Mouse (Mus musculus): ENCODE measurements around the gene Nr0b1.

Gene Nr0b1

DNA sequence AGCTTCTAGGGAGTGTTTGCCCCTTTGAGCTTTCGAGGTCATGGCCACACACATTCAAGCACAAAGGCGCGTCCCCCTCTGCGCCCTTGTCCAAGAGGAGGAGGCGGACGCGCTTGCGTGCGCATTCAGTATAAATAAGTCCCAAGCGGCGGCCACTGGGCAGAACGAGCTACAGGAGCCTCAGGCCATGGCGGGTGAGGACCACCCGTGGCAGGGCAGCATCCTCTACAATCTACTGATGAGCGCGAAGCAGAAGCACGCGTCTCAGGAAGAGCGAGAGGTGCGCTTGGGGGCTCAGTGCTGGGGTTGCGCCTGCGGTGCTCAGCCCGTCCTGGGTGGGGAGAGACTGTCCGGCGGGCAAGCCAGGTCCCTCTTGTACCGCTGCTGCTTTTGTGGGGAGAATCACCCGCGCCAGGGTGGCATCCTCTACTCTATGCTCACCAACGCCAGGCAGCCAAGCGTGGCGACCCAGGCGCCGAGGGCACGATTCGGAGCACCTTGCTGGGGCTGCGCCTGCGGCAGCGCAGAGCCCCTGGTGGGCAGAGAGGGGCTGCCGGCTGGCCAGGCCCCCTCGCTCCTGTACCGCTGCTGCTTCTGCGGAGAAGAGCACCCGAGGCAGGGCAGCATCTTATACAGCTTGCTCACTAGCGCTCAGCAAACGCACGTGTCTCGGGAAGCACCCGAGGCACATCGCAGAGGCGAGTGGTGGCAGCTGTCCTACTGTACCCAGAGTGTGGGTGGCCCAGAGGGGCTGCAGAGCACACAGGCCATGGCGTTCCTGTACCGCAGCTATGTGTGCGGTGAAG is at the start of gene Nr0b1:
Nr0b1 (plus strand) TSS at position 151 of the 806 bp plus-strand sequence.
- DNase-seq (ENCODE audit: low read depth): no peak

DNA sequence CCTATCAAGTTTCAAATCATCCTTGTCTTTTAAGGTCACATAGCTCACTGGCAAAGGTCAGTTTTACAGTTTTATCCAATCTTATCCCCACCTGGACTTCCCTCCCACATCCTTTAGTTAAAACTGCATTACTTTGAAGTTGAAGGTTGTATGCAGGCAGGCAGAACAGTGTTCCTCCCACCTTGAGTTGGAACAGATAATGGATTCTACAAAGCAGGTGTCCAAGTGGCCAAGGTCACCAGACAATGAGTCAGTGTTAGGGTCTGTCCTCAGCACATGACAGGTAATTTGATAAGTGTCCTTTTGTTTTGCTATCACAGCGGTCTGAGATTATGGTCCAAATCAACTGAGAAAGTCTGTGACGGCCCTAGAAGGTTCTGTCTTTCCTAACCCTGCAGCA is 4.3 kb upstream of the Nr0b1 start:
- DNase-seq (ENCODE audit: low read depth): no peak

DNA sequence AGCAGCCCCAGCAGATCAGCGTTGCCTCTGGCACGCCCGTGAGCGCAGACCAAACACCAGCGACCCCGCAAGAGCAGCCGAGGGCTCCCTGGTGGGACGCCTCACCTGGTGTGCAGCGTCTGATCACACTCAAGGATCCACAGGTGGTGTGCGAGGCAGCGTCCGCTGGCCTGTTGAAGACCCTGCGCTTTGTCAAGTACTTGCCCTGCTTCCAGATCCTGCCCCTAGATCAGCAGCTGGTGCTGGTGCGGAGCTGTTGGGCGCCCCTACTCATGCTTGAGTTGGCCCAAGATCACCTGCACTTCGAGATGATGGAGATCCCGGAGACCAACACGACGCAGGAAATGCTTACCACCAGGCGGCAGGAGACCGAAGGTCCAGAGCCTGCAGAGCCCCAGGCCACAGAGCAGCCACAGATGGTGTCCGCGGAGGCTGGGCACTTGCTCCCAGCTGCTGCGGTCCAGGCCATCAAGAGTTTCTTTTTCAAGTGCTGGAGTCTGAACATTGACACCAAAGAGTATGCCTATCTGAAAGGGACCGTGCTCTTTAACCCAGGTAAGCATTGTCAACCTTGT is 943 bp downstream of the Nr0b1 start:
- no peak for DNase-seq (ENCODE audit: low read depth)

DNA sequence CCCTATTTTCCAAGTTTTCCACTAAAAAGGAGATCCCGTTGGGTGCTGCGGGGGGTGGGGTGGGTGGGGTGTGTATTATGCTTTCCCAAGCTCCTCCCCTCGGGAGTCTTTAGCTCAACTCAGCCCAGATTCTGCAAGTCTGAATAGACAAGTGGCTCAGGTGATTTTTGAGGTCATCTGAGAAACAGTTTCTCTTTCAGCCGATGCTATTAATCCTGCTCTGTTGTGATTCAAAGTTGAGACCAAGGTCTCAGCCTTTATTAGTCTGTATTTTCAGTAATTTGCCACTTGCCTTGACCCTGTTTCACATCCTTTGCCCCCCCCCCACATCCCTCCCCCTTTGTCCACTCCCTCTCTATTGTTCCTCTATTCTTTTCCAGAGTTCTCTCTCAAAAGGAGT is 1.8 kb downstream of the Nr0b1 start:
- no peak for DNase-seq (ENCODE audit: low read depth)

DNA sequence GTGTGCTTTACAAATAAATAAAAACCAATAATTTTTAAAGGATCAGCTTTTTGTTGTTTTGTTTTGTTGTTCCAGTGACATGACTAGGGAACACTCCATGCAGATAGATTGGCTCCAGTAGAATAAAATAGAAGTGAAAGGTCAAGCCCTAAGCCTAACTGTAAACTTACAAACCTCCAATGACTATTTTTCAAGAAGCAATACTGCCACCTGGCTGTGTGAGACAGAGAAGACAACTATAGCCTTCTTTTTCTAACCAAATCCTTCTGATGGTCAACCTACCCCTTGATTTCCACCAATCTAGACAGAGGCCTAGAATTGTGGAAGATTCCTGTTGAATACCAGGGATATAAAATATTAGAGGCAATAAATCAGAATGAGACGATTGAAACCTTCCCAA is 45.7 kb downstream of the Nr0b1 start:
- DNase-seq (ENCODE audit: low read depth): no peak
